Mouse (Mus musculus) bone marrow macrophage, adult 2 months (primary cell): ENCODE data around the gene Tgif2lx2. TPM values are rescaled to one million over a fixed set of nuclear protein-coding genes. Genes with fewer than 3 reads are reported as not detected.
"Not testable (repeated sequence)": the region's sequence is repeated elsewhere in the genome, so short reads cannot be mapped to it uniquely, and the experiment has no call there.

Experiments
- H3K27ac ChIP-seq: 2 replicates; pipeline ENCODE4 v1.5.1; 2012; ENCODE audit warnings: low read depth, low read length; ENCODE audit not compliant: insufficient read depth
- H3K4me1 ChIP-seq: 2 replicates; pipeline ENCODE4 v1.6.1; 2012; ENCODE audit warnings: low read length; ENCODE audit not compliant: control insufficient read depth, insufficient read depth
- H3K4me3 ChIP-seq: 2 replicates; pipeline ENCODE4 v1.5.1; 2012; ENCODE audit warnings: mild to moderate bottlenecking, low read length, moderate library complexity; ENCODE audit not compliant: insufficient read depth
- polyA plus RNA-seq: library from polyadenylated mRNA; stranded (reverse); fragments of >200 nt; gene quantifications from 2 replicates; pipeline ENCODE4 v1.2.4, GENCODE M21; 2012; ENCODE audit not compliant: missing spikeins, insufficient read depth, insufficient read length

Gene Tgif2lx2
- not detected in 2 replicates for polyA plus RNA-seq

DNA sequence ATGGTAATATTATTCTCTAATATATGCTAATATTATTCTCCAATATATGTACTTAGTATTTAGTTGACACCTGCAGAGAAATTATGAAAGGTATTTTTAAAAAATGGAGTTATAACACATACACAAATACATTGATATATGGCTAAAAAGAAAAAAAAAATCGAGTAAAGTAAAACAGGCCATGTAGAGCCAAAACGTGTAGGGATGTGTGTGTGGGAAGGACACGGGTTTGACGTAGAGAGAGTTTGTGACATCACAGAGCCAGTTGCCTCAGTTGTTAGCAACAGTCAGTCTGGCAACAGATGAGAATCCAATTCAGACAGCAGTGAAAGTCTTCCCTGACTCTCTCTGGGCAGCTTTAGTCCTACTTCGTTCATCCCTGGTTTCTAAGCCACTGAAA lies at the start of gene Tgif2lx2:
Gene Tgif2lx2, plus strand, starts transcription at position 301 of the 400 bp plus-strand sequence.
- H3K4me1 ChIP-seq, H3K4me3 ChIP-seq, H3K27ac ChIP-seq: not testable (repeated sequence)

Other genes with a start within 250 kb of the Tgif2lx2 start
- gene Tgif2lx1, start 53.5 kb downstream of the Tgif2lx2 start, polyA plus RNA-seq, result not detected in 2 replicates